Mouse (Mus musculus) ovary, postnatal 10 days (tissue): Measurements from ENCODE around the gene Edn3.

Experiments
- DNase-seq: peaks from one replicate; pipeline ENCODE4 v3.0.0; 2022; ENCODE audit warnings: low spot score

Edn3 gene

GRCm38 (mm10) chr2:174796998-174797397, 36.6 kb downstream of the Edn3 start:
- DNase-seq, result no peak

DNA sequence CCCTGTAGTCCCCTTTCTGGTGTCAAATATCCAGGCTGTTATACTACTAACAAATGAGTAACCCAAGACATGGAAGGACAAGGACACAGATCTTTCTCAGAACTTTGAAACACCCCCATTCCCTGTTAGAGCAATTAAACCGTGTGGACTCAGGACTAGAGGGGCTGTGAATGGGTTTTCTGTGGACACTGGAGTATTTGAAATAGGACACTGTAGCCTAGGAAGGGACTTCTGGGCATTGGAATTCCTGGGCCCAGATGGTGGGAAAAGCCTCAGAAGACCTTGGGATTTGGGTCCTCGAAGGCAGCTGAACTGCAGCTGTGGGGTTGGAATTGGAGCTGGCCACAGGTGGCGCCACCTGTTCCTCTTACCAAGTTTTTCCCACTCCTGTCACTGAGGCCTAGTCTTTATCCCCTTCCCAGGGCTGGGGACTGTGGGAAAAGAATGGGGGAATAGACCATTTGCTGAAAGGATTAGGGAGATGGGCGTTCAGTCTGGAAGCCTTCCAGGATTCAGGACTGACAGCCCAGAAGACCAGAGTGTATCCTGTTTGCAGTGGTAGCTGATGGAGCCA, 37.2 kb downstream of the Edn3 start:
- no peak for DNase-seq

GRCm38 (mm10) chr2:174802453-174802852, 42.0 kb downstream of the Edn3 start:
- no peak for DNase-seq

DNA sequence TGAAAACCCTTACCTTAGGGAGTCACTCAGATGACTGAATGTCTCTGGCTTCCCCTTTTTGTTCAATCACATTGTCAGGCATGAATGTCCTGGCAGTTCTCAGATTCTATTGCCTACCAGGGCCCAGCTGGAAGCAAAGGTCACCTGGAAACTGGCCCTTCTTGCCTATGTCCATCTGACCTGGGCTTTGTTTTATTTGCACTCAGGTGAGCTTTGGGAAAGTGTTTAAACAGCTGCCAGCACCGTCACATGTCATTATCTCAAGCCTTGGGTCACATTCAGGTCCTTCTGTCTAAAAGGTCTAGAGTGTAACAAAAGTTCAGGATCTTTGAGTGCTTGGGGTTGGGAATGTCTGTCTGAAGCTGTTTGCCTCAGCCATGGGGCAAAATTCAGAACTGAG, 43.2 kb downstream of the Edn3 start:
- DNase-seq, result no peak

- no peak for DNase-seq
Measured at GRCm38 (mm10) chr2:174807900-174808299, 47.5 kb downstream of the Edn3 start.

- DNase-seq, result no peak
Measured at GRCm38 (mm10) chr2:174809296-174809695, 48.9 kb downstream of the Edn3 start.

- no peak for DNase-seq
Measured at GRCm38 (mm10) chr2:174813306-174813705, 52.9 kb downstream of the Edn3 start.

DNA sequence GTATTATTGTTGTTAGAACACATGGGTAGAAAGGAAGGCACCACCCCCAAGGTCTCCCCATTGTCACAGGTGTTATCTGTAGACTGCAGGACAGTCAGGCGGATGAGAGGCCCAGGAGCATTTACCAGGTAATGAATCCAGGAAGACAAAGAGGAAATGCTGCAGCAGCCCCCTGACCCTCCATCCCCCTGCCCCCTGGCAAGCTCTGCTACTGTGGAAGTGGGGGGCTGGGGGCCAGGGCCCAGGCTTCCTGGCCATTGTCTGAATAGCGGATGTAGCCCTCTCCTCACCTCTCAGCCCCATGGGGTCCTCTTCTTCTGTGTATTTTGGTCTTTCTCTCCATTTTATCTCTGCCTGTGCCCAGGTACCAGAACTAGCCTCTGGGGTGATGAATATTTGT, 55.7 kb downstream of the Edn3 start:
- DNase-seq, result no peak

- no peak for DNase-seq
Measured at GRCm38 (mm10) chr2:174820286-174820685, 59.9 kb downstream of the Edn3 start.

- no peak for DNase-seq
Measured at GRCm38 (mm10) chr2:174827829-174828228, 67.4 kb downstream of the Edn3 start.

GRCm38 (mm10) chr2:174833608-174834007, 73.2 kb downstream of the Edn3 start:
- no peak for DNase-seq
